Mouse (Mus musculus): Measurements from ENCODE around the gene Fmo4.

DNA sequence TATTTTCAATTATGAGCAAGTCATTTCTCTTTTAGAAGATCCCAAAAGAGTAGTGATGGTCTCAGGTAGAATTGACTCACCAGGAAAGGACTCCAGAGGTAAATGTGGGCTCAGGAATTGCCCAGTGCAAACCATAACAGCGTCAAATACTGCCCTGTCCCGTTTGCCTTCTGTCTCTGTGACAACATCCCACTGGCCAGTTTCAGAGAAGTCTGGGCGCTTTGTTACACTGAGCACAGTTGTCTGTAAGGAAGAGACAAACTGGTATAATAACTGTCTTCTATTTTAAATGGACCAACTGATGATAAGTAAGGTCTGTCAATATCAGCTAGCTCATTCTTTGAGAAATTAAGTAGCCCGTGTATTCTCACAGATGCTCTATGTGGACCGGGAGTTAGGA is 6.3 kb downstream of the Fmo4 start:
- TF ChIP-seq CTCF (IDR thresholded peaks at IDR 0.05) (no peak), POLR2A (IDR thresholded peaks at IDR 0.05; ENCODE audit: insufficient read depth, low read depth, low read length) (no peak)
